Mouse (Mus musculus): ENCODE measurements around the gene Spag8. TPM values are rescaled to one million over a fixed set of nuclear protein-coding genes. Genes with fewer than 3 reads are reported as not detected.
A peak's percentile ranks its signal among the peaks of the same experiment; 100 is the strongest.

The Spag8 gene
- polyA plus RNA-seq, 1 experiment from 2014 or later: 1.1 TPM

GRCm38 (mm10) chr4:43674974-43675373 is 21.6 kb upstream of the Spag8 start:
- no peaks in the 10 kb centered on the region for H3K27me3 ChIP-seq
- WGBS: 77% methylated on average over 5 of the region's 5 CpGs
- H3K4me2 ChIP-seq: no peak overlapping the region
- H3K4me3 ChIP-seq: no peak overlapping the region
- no peak overlapping the region for H3K9ac ChIP-seq
- no peak overlapping the region for H3K27ac ChIP-seq
- H3K4me1 ChIP-seq: peaks cover 24% of the 10 kb centered on the region
- H3K9me3 ChIP-seq: no peaks in the 10 kb centered on the region
- ATAC-seq (ENCODE audit: insufficient number of reproducible peaks, insufficient read depth, low FRiP score, low TSS enrichment, low read depth): no peak
- H3K36me3 ChIP-seq: peaks cover 53% of the 10 kb centered on the region

- no peak for ATAC-seq (ENCODE audit: insufficient number of reproducible peaks, insufficient read depth, low FRiP score, low TSS enrichment, low read depth)
- Histone ChIP-seq H3K4me1 (peaks cover 30% of the 10 kb centered on the region), H3K36me3 (peaks cover 44% of the 10 kb centered on the region), H3K9ac (no peak overlapping the region), H3K4me2 (no peak overlapping the region), H3K9me3 (no peaks in the 10 kb centered on the region), H3K4me3 (no peak overlapping the region), H3K27ac (no peak overlapping the region), H3K27me3 (no peaks in the 10 kb centered on the region)
- WGBS: 76% methylated on average over 8 of the region's 8 CpGs
Measured at GRCm38 (mm10) chr4:43673703-43674102, 20.3 kb upstream of the Spag8 start.

- WGBS: 10% methylated on average over 2 of the region's 2 CpGs
Measured at GRCm38 (mm10) chr4:43672070-43672469, 18.7 kb upstream of the Spag8 start.

GRCm38 (mm10) chr4:43669428-43669794 is 16.0 kb upstream of the Spag8 start:
- Histone ChIP-seq H3K9ac (peak overlapping the region; percentile 90), H3K4me2 (peak overlapping the region; percentile 90), H3K4me1 (peaks cover 36% of the 10 kb centered on the region), H3K27ac (peak overlapping the region; percentile 55; the same call in 1 of the 2 replicates), H3K9me3 (no peaks in the 10 kb centered on the region), H3K4me3 (peak overlapping the region; percentile 77), H3K36me3 (peaks cover 6% of the 10 kb centered on the region), H3K27me3 (peaks cover 19% of the 10 kb centered on the region)
- peak; percentile 70 for ATAC-seq (ENCODE audit: insufficient number of reproducible peaks, insufficient read depth, low FRiP score, low TSS enrichment, low read depth)
- 0% methylated on average over 13 of the region's 25 CpGs for WGBS

More at GRCm38 (mm10) chr4:43672070-43672469, 18.7 kb upstream of the Spag8 start:
- no peak overlapping the region for H3K4me2 ChIP-seq
- H3K36me3 ChIP-seq: peaks cover 32% of the 10 kb centered on the region
- peaks cover 36% of the 10 kb centered on the region for H3K4me1 ChIP-seq
- H3K27ac ChIP-seq: no peak overlapping the region
- H3K4me3 ChIP-seq: no peak overlapping the region
- no peaks in the 10 kb centered on the region for H3K9me3 ChIP-seq
- H3K27me3 ChIP-seq: no peaks in the 10 kb centered on the region
- no peak overlapping the region for H3K9ac ChIP-seq
- no peak for ATAC-seq (ENCODE audit: insufficient number of reproducible peaks, insufficient read depth, low FRiP score, low TSS enrichment, low read depth)

- ATAC-seq (ENCODE audit: insufficient number of reproducible peaks, insufficient read depth, low FRiP score, low TSS enrichment, low read depth): peak; percentile 92
- Histone ChIP-seq H3K9ac (peak within 1 kb of the TSS; percentile 90), H3K27me3 (peaks cover 19% of the 10 kb centered on the region), H3K9me3 (no peaks in the 10 kb centered on the region), H3K4me1 (peaks cover 36% of the 10 kb centered on the region), H3K4me3 (peak within 1 kb of the TSS; percentile 77), H3K36me3 (peaks cover under 1% of the 10 kb centered on the region; the same call in 1 of the 2 replicates), H3K27ac (peak within 1 kb of the TSS; percentile 55; the same call in 1 of the 2 replicates), H3K4me2 (peak within 1 kb of the TSS; percentile 90)
- WGBS: 1% methylated on average over 35 of the region's 41 CpGs
Measured at GRCm38 (mm10) chr4:43668782-43669427, 15.5 kb upstream of the Spag8 start, which contains the start of the genes Tmem8b and Fam221b. Gene Tmem8b, plus strand, starts transcription at chr4:43668971. Gene Fam221b, minus strand, starts transcription at chr4:43669145.

GRCm38 (mm10) chr4:43666412-43666811 is 13.0 kb upstream of the Spag8 start:
- Histone ChIP-seq H3K4me3 (no peak overlapping the region), H3K9ac (no peak overlapping the region), H3K36me3 (no peaks in the 10 kb centered on the region), H3K4me2 (no peak overlapping the region), H3K4me1 (peaks cover 26% of the 10 kb centered on the region), H3K27ac (no peak overlapping the region), H3K9me3 (no peaks in the 10 kb centered on the region), H3K27me3 (peaks cover 39% of the 10 kb centered on the region)
- WGBS: 22% methylated on average over 4 of the region's 4 CpGs
- ATAC-seq (ENCODE audit: insufficient number of reproducible peaks, insufficient read depth, low FRiP score, low TSS enrichment, low read depth): no peak

GRCm38 (mm10) chr4:43657146-43657545 is 3.8 kb upstream of the Spag8 start:
- Histone ChIP-seq H3K4me3 (peak overlapping the region; percentile 79), H3K4me1 (peaks cover 15% of the 10 kb centered on the region), H3K9me3 (no peaks in the 10 kb centered on the region), H3K36me3 (no peaks in the 10 kb centered on the region), H3K9ac (no peak overlapping the region), H3K27ac (no peak overlapping the region), H3K27me3 (peaks cover 26% of the 10 kb centered on the region), H3K4me2 (peak overlapping the region; percentile 88)
- ATAC-seq (ENCODE audit: insufficient number of reproducible peaks, insufficient read depth, low FRiP score, low TSS enrichment, low read depth): no peak
- 64% methylated on average over 4 of the region's 4 CpGs for WGBS

- Histone ChIP-seq H3K9ac (peak within 1 kb of the TSS; percentile 92), H3K4me3 (peak within 1 kb of the TSS; percentile 79), H3K27ac (peak within 1 kb of the TSS; percentile 87), H3K9me3 (no peaks in the 10 kb centered on the region), H3K4me1 (peaks cover 15% of the 10 kb centered on the region), H3K4me2 (peak within 1 kb of the TSS; percentile 88), H3K36me3 (peaks cover 2% of the 10 kb centered on the region), H3K27me3 (peaks cover 19% of the 10 kb centered on the region)
- 1% methylated on average over 31 of the region's 34 CpGs for WGBS
- ATAC-seq (ENCODE audit: insufficient number of reproducible peaks, insufficient read depth, low FRiP score, low TSS enrichment, low read depth): peak; percentile 94
Measured at GRCm38 (mm10) chr4:43656339-43657109, 3.1 kb upstream of the Spag8 start, which contains the start of gene Hint2. Gene Hint2, minus strand, starts transcription at chr4:43656466.

GRCm38 (mm10) chr4:43655656-43656338 is 2.4 kb upstream of the Spag8 start:
- H3K4me2 ChIP-seq: peak overlapping the region; percentile 88
- WGBS: 6% methylated on average over 24 of the region's 34 CpGs

GRCm38 (mm10) chr4:43652726-43653125 is 668 bp downstream of the Spag8 start:
- Histone ChIP-seq H3K9ac (peak overlapping the region; percentile 54), H3K4me2 (peak overlapping the region; percentile 54), H3K4me1 (peaks cover 15% of the 10 kb centered on the region), H3K9me3 (0 out of 2 replicates have a peak, but pooled peaks cover 7% of the 10 kb centered on the region), H3K27me3 (no peaks in the 10 kb centered on the region), H3K4me3 (0 out of 2 replicates have a peak overlapping the region, but pooled peaks have one; percentile 32), H3K36me3 (peaks cover 30% of the 10 kb centered on the region), H3K27ac (no peak overlapping the region)
- ATAC-seq (ENCODE audit: insufficient number of reproducible peaks, insufficient read depth, low FRiP score, low TSS enrichment, low read depth): no peak
- WGBS: 92% methylated on average over 4 of the region's 4 CpGs

More at GRCm38 (mm10) chr4:43655656-43656338, 2.4 kb upstream of the Spag8 start:
- Histone ChIP-seq H3K27ac (peak overlapping the region; percentile 87), H3K9ac (peak overlapping the region; percentile 92), H3K9me3 (no peaks in the 10 kb centered on the region), H3K4me3 (peak overlapping the region; percentile 79), H3K27me3 (peaks cover 12% of the 10 kb centered on the region; the same call in 1 of the 2 replicates), H3K4me1 (peaks cover 15% of the 10 kb centered on the region), H3K36me3 (peaks cover 8% of the 10 kb centered on the region)
- no peak; the same call in none of the 2 replicates for ATAC-seq (ENCODE audit: insufficient number of reproducible peaks, insufficient read depth, low FRiP score, low TSS enrichment, low read depth)

- Histone ChIP-seq H3K9ac (no peak overlapping the region), H3K36me3 (peaks cover 47% of the 10 kb centered on the region), H3K4me2 (no peak overlapping the region), H3K27me3 (no peaks in the 10 kb centered on the region), H3K27ac (no peak overlapping the region), H3K4me3 (no peak overlapping the region), H3K4me1 (0 out of 2 replicates have a peak, but pooled peaks cover 4% of the 10 kb centered on the region), H3K9me3 (0 out of 2 replicates have a peak, but pooled peaks cover 7% of the 10 kb centered on the region)
- WGBS: 92% methylated on average over 3 of the region's 3 CpGs
- ATAC-seq (ENCODE audit: insufficient number of reproducible peaks, insufficient read depth, low FRiP score, low TSS enrichment, low read depth): no peak
Measured at GRCm38 (mm10) chr4:43649783-43650182, 3.6 kb downstream of the Spag8 start.
